Mouse (Mus musculus) gastrocnemius, adult 2 months (tissue): ENCODE data around the gene Vmn1r232. TPM values are rescaled to one million over a fixed set of nuclear protein-coding genes. Genes with fewer than 3 reads are reported as not detected.
A peak's percentile ranks its signal among the peaks of the same experiment; 100 is the strongest.

Experiments
- DNase-seq: peaks from one replicate; pipeline ENCODE4 v3.0.0; 2022
- H3K27ac ChIP-seq: fragments of 200-600 bp; 2 replicates; pipeline ENCODE4 v1.8.1; 2022; ENCODE audit warnings: mild to moderate bottlenecking
- H3K4me3 ChIP-seq: fragments of 200-600 bp; 2 replicates; pipeline ENCODE4 v1.8.1; 2022; ENCODE audit warnings: mild to moderate bottlenecking, moderate library complexity
- CTCF ChIP-seq: fragments of 200-600 bp; IDR thresholded peaks from 2 replicates; pipeline ENCODE4 v1.8.1; 2022; ENCODE audit warnings: antibody characterized with exemption, mild to moderate bottlenecking, moderate library complexity
- intact Hi-C: fragments of 180-260 bp; cut with DNase I; formaldehyde crosslinking; loops from one replicate; pipeline ENCODE4 v1.15.1; 2025
- long read RNA-seq, 2 experiments: library from polyadenylated mRNA; stranded (forward); transcript quantifications; one replicate each; pipeline ENCODE4 v2.0.0; 2021
- total RNA-seq, 2 experiments: library from RNA; stranded (reverse); gene quantifications; 2 replicates each; pipeline ENCODE4 v1.2.3; 2021

Vmn1r232 gene
- not detected for total RNA-seq
- long read RNA-seq, experiment 1, result 0 reads
- long read RNA-seq, experiment 2, result 0 reads

DNA sequence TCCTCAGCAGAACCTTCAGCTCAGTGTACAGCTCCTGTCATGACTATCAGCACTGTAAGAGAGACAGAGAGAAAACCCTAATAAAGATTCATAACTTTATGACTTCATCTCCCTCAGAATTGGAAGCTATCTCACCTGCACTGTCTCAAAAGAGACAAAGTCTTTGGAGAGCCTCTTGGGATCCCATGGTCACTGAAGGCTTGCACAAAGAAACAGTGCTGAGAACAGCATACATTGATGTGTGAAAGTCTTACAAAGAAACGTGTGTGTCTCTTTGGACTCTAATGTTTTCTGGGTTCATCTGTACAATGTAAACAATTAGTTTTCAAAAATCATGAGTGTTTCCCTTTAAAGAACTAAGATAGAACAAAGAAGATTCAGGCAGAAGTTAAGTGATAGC is at the start of gene Vmn1r232:
Vmn1r232 (minus strand) TSS at position 101 of the 400 bp plus-strand sequence.
- H3K4me3 ChIP-seq, result no peak within 1 kb of the TSS
- TF ChIP-seq CTCF, result no peak
- intact Hi-C loops, result no loop called here
- no peak within 1 kb of the TSS for H3K27ac ChIP-seq
- no peak for DNase-seq

DNA sequence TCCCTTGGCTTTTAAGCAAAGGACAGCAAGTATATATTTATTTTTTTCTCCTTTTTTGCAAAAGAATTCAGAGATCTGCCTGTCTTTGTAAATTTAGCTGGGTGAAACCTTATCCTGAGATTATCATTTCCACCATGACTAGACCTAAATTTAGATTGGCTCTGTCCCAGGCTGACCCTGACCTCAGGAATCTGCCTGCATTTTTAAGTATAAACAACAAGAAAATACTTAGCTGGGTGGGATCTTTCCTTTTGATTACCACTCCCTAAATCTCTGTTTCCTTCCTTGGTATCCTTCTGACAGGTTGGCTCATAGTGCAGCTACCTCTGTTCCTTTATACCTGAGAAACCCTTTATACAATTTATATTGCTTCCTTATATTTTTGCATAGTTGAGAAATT is 47.2 kb upstream of the Vmn1r232 start:
- TF ChIP-seq CTCF, result no peak
- intact Hi-C loops, result no loop called here
- DNase-seq, result no peak
- peak overlapping the region; percentile 55 for H3K27ac ChIP-seq
- H3K4me3 ChIP-seq, result no peak overlapping the region

DNA sequence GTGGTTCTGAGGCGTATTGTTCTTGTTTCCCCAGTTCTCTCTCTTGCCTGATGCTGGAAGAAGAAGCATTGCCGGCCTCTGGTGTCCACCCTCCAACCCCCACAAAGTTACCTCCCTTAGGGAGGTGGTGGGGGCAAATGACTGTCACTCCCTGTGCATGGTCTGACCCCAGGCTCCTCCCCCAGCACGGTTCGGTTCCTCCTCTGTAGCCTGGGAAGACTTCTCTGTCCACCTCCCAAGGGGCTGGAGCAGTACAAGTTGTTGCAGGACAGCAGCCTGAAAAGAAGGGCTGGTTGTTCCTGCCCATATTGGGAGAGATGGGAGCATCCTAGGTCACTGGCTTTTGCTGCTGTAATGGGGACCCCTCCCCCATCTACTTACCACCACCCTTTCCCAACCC is 45.9 kb upstream of the Vmn1r232 start:
- H3K4me3 ChIP-seq, result no peak overlapping the region
- TF ChIP-seq CTCF, result no peak
- intact Hi-C loops, result no loop called here
- H3K27ac ChIP-seq, result peak overlapping the region; percentile 38
- DNase-seq, result peak; percentile 46

DNA sequence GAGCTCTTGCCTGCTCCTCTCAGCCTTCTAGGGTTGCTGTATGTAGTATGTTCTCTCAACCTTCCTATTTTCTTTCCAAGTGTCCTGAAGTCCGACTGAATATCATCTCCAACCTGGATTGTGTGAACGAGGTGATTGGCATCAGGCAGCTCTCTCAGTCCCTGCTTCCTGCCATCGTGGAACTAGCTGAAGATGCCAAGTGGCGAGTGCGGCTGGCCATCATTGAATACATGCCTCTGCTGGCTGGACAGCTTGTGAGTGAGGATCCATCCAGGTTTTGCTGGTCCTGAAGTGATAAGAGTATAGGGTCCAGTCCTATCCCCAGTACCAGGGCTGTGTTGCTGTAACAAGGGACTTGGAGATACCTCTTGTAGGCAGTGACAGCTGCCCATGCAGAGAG is 40.9 kb upstream of the Vmn1r232 start:
- Histone ChIP-seq H3K4me3 (no peak overlapping the region), H3K27ac (no peak overlapping the region)
- no peak for TF ChIP-seq CTCF
- intact Hi-C loops, result no loop called here
- no peak for DNase-seq

DNA sequence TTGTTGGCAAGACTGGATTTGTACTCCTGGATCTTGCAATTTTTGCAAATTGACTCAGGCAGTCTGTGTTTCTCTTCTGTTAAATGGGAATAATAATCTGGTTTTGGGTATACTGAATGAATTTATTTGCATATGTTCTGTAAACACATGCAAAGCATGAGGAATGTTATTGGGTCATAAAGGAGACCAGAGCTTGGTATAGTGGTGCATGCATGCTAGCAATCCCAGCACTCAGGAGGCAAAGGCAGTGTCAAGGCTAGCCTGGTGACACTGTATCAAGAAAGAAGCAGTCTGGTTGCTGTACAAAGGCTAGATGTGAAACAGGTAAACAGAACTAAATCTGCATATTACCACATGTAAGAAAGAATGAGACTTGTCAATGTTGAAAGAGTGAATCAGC is 27.1 kb upstream of the Vmn1r232 start:
- intact Hi-C loops, result loop anchor here (1.0 to 10.0 kb wide), 5 partner anchors 62 to 1478 kb away; partner anchors contain the start of genes Zfp160, Zfp51, Zfp946 and Zfp948
- H3K4me3 ChIP-seq, result peak overlapping the region; percentile 85
- DNase-seq, result no peak
- TF ChIP-seq CTCF, result no peak
- H3K27ac ChIP-seq, result peak overlapping the region; percentile 97

DNA sequence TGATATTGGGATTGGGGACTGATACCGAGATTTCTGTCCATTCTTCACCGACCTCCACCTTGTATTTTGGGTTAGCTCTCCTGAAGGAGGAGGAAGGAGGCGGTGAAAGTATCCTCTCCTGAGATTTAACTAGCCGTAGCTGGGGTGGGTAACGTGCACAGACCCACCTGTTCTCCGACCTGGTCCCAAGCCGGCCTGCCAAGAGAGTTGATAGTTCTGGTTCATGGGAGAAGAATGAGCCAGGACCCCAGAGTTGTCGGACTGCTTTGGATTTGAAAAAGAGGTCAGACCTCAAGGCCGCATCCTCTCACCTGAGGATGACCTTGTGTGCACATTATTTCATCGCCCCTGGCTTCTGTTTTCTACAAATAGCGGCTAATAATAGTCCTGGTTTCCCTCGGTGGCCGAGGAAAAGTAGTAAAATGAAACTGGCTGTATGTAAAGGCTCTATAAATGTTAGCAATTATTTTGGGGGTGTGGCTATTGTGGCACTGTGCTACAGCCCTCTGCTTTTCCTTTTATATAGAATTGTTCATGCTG is 26.6 kb upstream of the Vmn1r232 start:
- TF ChIP-seq CTCF, result no peak
- intact Hi-C loops, result loop anchor here (1.0 to 10.0 kb wide), 5 partner anchors 62 to 1479 kb away; partner anchors contain the start of genes Zfp160, Zfp51, Zfp946 and Zfp948
- Histone ChIP-seq H3K27ac (peak overlapping the region; percentile 97), H3K4me3 (peak overlapping the region; percentile 85)
- peak; percentile 30 for DNase-seq

DNA sequence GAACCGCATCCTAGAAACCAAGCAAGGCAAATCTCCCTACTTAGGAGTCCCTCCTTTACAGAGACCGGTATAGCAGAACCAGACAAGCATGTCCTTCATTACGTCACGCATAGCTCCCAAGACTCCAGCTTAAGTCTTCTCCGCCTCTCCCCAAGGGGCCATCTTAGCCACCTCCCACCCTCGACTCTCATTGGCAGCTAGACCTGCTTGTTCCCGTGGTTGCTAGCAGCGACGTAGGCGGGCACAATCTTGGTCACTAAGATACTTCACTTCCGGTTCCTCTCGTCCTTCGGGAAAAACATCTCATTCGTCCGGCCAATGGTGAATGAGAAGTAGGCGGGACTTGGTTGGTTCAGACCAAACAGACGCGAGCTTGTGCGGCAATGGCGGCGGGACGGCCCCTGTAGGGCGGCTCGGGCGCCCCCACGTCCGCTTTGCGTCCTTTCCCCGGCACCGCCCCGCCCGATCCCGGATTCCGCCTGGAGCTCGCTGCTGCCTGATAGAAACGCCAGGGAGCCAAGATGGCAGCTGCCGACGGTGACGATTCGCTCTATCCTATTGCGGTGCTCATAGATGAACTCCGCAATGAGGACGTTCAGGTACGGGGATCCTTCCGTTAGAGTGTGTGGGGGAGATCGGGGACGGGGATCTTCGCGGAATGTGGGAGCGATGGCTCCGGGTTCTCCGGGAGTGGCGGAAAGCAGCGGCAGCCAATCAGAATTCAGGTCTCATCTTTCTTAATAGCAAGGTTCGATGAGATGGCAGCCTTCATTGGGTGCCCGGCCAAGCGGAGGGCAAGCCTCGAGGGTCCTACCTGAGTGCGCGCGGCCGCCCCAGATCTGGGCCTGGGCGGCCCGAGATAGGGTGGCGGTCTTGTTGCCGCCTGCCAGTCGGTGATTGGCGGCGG is 25.7 kb upstream of the Vmn1r232 start, which contains the start of gene Ppp2r1a:
Ppp2r1a (plus strand) TSS at position 327 of the 907 bp plus-strand sequence.
- peak within 1 kb of the TSS; percentile 97 for H3K27ac ChIP-seq
- H3K4me3 ChIP-seq, result peak within 1 kb of the TSS; percentile 85
- peak; percentile 99 for DNase-seq
- TF ChIP-seq CTCF, result no peak
- intact Hi-C loops, result loop anchor here (5.0 to 10.0 kb wide), 4 partner anchors 510 to 1480 kb away; partner anchors contain the start of genes Zfp51, Zfp946 and Zfp948

DNA sequence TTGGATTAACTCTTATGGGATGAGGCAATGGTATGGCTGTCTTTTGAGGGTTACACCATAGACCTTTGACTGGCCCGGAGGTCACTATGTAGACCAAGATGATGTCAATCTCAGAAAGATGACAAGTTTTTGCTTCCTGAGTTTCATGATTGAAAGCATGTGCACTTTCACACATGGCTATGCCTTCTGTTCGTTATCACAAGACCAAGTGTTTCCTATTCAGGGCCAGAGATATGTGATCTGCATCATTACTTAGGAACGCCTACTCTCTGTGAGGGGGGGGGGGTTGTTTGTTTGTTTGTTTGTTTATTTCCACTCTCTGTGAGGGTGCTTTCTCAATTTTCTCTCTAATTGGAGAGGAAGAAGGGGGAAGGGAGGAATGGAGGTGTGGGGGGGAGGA is 24.7 kb upstream of the Vmn1r232 start:
- DNase-seq, result no peak
- Histone ChIP-seq H3K27ac (peak overlapping the region; percentile 94), H3K4me3 (peak overlapping the region; percentile 85)
- intact Hi-C loops, result loop anchor here (10.0 kb wide), 3 partner anchors 511 to 1481 kb away; partner anchors contain the start of genes Zfp51, Zfp946 and Zfp948
- no peak for TF ChIP-seq CTCF

DNA sequence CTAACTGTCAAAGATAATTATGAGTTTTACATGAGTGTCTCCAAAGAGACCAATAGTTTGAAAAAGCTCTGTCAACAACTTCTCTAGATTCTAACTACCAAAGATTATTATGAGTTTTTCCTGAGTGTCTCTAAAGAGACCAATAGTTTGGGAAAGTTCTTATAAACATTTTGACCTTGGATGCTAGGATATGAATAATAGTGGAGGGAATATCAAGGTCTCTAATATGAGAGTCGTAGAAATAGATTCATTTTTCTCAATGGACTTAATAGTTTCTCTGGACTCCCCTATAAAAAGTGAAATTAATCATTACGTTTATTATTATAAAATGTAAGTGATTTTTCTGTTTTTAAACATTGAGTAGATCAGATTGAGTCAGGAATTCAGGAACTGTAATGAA is 14.5 kb downstream of the Vmn1r232 start, which contains the start of gene Vmn1r231:
Vmn1r231 (minus strand) TSS at position 101 of the 400 bp plus-strand sequence.
- Histone ChIP-seq H3K27ac (no peak within 1 kb of the TSS), H3K4me3 (no peak within 1 kb of the TSS)
- no peak for TF ChIP-seq CTCF
- intact Hi-C loops, result no loop called here
- no peak for DNase-seq

Other genes starting within 250 kb of the Vmn1r232 start
- not detected for gene Vmn1r226, start 236.9 kb downstream of the Vmn1r232 start, total RNA-seq
- gene Vmn1r227, start 189.9 kb downstream of the Vmn1r232 start, total RNA-seq, result not detected
- gene Vmn1r228, start 133.6 kb downstream of the Vmn1r232 start, total RNA-seq, result not detected
- gene Vmn1r229, start 108.2 kb downstream of the Vmn1r232 start, total RNA-seq, result not detected
- gene Vmn1r230, start 79.3 kb downstream of the Vmn1r232 start, total RNA-seq, result not detected
- gene Vmn1r231, start 14.6 kb downstream of the Vmn1r232 start, total RNA-seq, result not detected
- 100 to 1,000 TPM in 1 of 2 experiments, 10 to 100 TPM in 1; 98.3 to 116 TPM for gene Ppp2r1a, start 25.6 kb upstream of the Vmn1r232 start, total RNA-seq
- not detected for gene Vmn1r233, start 76.8 kb upstream of the Vmn1r232 start, total RNA-seq
- 1 to 10 TPM; 6.5 to 8.0 TPM for gene Zfp160, start 89.2 kb upstream of the Vmn1r232 start, total RNA-seq